Mouse (Mus musculus): ENCODE measurements at regions not wholly inside any gene's neighbourhood (a gene's known extent, or its start where the extent isn't known, plus 50 kb on each side); places are given as distances from the start of the nearest gene placed in this dataset.

GRCm38 (mm10) chr6:147704297-147704696 lies 228.7 kb downstream of the Ccdc91 start:
- no peak for TF ChIP-seq EP300 (IDR thresholded peaks at IDR 0.05; ENCODE audit: low read depth)
- TF ChIP-seq CTCF (IDR thresholded peaks at IDR 0.05; ENCODE audit: low read depth) = no peak

Measured in liver, embryonic 14.5 days (tissue).